Mouse (Mus musculus) bone marrow macrophage, adult 2 months (primary cell): Measurements from ENCODE around the gene Rasl10a. TPM values are rescaled to one million over a fixed set of nuclear protein-coding genes. Genes with fewer than 3 reads are reported as not detected.

ENCODE experiments used
- H3K27ac ChIP-seq: 2 replicates; pipeline ENCODE4 v1.5.1; 2012; ENCODE audit warnings: low read depth, low read length; ENCODE audit not compliant: insufficient read depth
- H3K4me1 ChIP-seq: 2 replicates; pipeline ENCODE4 v1.6.1; 2012; ENCODE audit warnings: low read length; ENCODE audit not compliant: control insufficient read depth, insufficient read depth
- H3K4me3 ChIP-seq: 2 replicates; pipeline ENCODE4 v1.5.1; 2012; ENCODE audit warnings: mild to moderate bottlenecking, low read length, moderate library complexity; ENCODE audit not compliant: insufficient read depth
- CTCF ChIP-seq: IDR thresholded peaks from 2 replicates; pipeline ENCODE4 v1.5.1; 2012; ENCODE audit warnings: low read depth, mild to moderate bottlenecking, low read length, moderate library complexity
- POLR2A ChIP-seq: IDR thresholded peaks from 2 replicates; pipeline ENCODE4 v1.6.1; 2012; ENCODE audit warnings: mild to moderate bottlenecking, low read depth, low read length, borderline replicate concordance
- polyA plus RNA-seq: library from polyadenylated mRNA; stranded (reverse); fragments of >200 nt; gene quantifications from 2 replicates; pipeline ENCODE4 v1.2.4, GENCODE M21; 2012; ENCODE audit not compliant: missing spikeins, insufficient read depth, insufficient read length

Gene Rasl10a
- not detected in 2 replicates for polyA plus RNA-seq

GRCm38 (mm10) chr11:5057856-5058641, at the start of gene Rasl10a:
Gene Rasl10a (plus strand): TSS chr11:5058128.
- Histone ChIP-seq H3K4me1 (peaks cover 16% of the 10 kb centered on the region), H3K4me3 (peak within 1 kb of the TSS; percentile 48), H3K27ac (no peak within 1 kb of the TSS)
- no peak for TF ChIP-seq CTCF
- no peak for TF ChIP-seq POLR2A

- TF ChIP-seq POLR2A, result no peak
- TF ChIP-seq CTCF, result no peak
- Histone ChIP-seq H3K4me1 (peaks cover 53% of the 10 kb centered on the region), H3K4me3 (no peak overlapping the region), H3K27ac (peak overlapping the region; percentile 65)
Observed at GRCm38 (mm10) chr11:5008867-5009266, 49.1 kb upstream of the Rasl10a start.

GRCm38 (mm10) chr11:5009354-5010074, 48.4 kb upstream of the Rasl10a start:
- Histone ChIP-seq H3K4me1 (peaks cover 60% of the 10 kb centered on the region), H3K4me3 (no peak overlapping the region), H3K27ac (peak overlapping the region; percentile 85)
- no peak for TF ChIP-seq POLR2A
- no peak for TF ChIP-seq CTCF

GRCm38 (mm10) chr11:5010205-5010604, 47.7 kb upstream of the Rasl10a start:
- H3K27ac ChIP-seq, result peak overlapping the region; percentile 85
- TF ChIP-seq POLR2A (no peak), CTCF (no peak)
- H3K4me3 ChIP-seq, result no peak overlapping the region
- H3K4me1 ChIP-seq, result peaks cover 60% of the 10 kb centered on the region

GRCm38 (mm10) chr11:5011480-5011879, 46.4 kb upstream of the Rasl10a start:
- TF ChIP-seq CTCF, result no peak
- TF ChIP-seq POLR2A, result no peak
- Histone ChIP-seq H3K4me3 (no peak overlapping the region), H3K4me1 (peaks cover 70% of the 10 kb centered on the region), H3K27ac (peak overlapping the region; percentile 99)

- peaks cover 67% of the 10 kb centered on the region for H3K4me1 ChIP-seq
- no peak for TF ChIP-seq POLR2A
- no peak for TF ChIP-seq CTCF
- no peak overlapping the region for H3K4me3 ChIP-seq
- H3K27ac ChIP-seq, result peak overlapping the region; percentile 99
Observed at GRCm38 (mm10) chr11:5012213-5012715, 45.7 kb upstream of the Rasl10a start.

GRCm38 (mm10) chr11:5015720-5016119, 42.2 kb upstream of the Rasl10a start:
- Histone ChIP-seq H3K27ac (no peak overlapping the region), H3K4me1 (peaks cover 46% of the 10 kb centered on the region), H3K4me3 (no peak overlapping the region)
- no peak for TF ChIP-seq POLR2A
- peak; percentile 67 for TF ChIP-seq CTCF

GRCm38 (mm10) chr11:5016286-5016685, 41.6 kb upstream of the Rasl10a start:
- Histone ChIP-seq H3K4me3 (no peak overlapping the region), H3K27ac (no peak overlapping the region), H3K4me1 (peaks cover 43% of the 10 kb centered on the region)
- no peak for TF ChIP-seq CTCF
- no peak for TF ChIP-seq POLR2A

GRCm38 (mm10) chr11:5017506-5017905, 40.4 kb upstream of the Rasl10a start:
- H3K4me3 ChIP-seq, result no peak overlapping the region
- no peak for TF ChIP-seq CTCF
- TF ChIP-seq POLR2A, result no peak
- H3K4me1 ChIP-seq, result peaks cover 35% of the 10 kb centered on the region
- H3K27ac ChIP-seq, result no peak overlapping the region

- peaks cover 9% of the 10 kb centered on the region for H3K4me1 ChIP-seq
- no peak overlapping the region for H3K4me3 ChIP-seq
- TF ChIP-seq CTCF, result no peak
- no peak for TF ChIP-seq POLR2A
- no peak overlapping the region for H3K27ac ChIP-seq
Observed at GRCm38 (mm10) chr11:5025108-5025507, 32.8 kb upstream of the Rasl10a start.
